Mouse (Mus musculus) urinary bladder, adult 18-20 months (tissue): Measurements from ENCODE around the gene Ppp2ca.

ENCODE experiments used
- DNase-seq, 2 experiments: peaks; one replicate each; pipeline ENCODE4 v3.0.0; 2022; ENCODE audit warnings: low spot score in 2 of 2, mixed read lengths in 2 of 2

The Ppp2ca gene

DNA sequence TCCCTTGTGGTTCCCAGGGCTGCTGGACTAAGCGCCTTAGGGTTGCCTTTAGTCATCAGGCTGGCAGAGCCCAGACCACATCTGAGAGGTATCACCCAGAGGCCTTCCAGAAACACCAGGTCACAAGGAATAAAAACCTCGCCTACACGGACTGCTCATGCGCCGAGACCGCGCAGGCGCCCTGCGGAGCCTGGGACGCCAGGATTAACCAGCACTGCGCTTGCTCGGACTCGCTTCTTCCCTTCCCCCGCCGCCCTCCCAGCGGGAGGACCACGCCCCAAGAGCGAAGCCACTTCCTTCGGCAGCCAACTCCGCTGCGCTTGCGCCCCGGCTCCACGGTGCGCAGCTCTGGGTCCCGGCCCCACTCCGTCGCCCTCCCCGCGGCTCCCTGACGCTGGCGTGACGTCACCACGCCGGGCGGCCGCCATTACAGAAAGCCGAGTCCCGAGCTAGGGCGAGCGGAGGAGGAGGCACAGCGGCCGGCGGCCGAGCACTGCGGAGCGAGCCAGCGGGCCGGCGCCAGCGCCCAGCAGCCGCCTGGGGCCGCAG is at the start of gene Ppp2ca:
Ppp2ca (plus strand) TSS at position 284 of the 549 bp plus-strand sequence.
- DNase-seq = peak; percentile 85 to 99

DNA sequence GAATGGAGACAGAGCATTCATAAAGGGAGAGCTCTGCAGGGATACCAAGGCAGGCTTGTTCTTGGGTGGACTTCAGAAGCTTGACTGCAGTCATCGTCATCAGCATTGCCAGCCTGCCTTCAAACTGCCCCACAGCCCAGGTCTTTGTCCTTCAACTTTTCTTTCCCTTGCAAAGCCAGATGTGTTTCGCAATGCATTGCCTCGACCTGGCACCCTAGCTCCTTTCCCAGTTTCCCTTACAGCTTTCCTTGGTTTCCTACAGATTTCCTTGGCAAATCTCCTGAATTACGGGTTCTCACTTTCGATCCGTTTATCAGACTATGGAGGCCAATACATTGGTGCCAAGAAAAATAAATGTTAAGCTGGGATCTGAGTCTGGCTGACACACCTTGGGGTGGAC is 45.1 kb upstream of the Ppp2ca start:
- DNase-seq = no peak

DNA sequence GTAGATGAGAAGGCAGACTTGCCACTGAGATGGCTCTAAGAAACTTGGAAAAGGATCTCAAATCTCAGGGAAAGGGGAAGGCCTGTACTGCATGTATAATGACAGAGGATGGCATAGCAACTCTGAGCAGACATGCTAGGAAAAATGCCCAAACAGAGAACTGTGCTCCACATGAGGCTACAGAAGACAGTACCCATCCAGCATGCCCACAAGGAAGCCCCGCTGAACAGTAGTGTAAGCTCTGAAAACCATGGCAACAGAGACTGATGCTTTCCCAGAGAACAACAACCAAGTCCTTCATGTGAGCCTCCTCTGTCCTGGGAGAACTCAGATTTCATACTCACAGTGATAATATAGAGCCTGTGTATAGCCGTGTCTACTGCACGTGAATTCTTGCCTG is 43.8 kb upstream of the Ppp2ca start:
- no peak for DNase-seq

DNA sequence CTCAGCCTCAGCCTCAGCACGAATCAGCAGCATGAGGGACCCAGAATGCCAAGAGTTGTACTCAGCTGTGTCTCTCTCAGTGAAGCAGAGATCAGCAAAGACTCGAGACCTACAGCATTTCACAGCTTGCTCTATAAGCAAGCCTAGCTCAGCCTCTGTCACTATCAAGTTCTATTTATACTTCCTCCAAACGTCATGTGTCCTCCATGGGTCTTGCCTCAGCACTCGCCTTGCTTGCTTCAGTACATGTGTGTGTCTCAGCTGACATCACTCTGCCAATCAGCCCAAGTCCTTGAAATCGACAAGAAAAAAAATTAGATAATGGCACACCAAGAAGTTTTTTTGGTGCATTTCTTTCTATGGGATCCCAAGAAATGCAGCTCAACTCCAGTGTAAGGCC is 42.3 kb upstream of the Ppp2ca start:
- no peak for DNase-seq

DNA sequence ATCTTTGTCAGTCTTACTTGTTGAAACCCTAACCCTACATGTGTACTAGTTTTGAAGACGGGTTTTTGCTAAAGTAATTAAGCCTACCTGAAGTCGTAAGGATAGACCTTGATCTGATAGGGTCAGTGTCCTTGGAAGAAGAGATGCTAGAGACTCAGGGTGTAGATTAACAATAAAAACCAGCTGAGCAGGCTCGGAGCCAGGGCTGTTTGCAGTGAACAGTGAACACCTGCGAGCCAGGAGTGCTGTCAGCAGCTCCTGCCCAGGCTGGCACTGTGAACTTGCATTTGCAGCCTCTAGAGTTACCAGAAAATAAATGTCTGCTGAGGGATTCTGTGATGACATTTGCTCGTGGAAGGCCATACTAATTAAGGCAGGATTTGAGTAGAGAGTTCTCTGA is 39.5 kb upstream of the Ppp2ca start:
- no peak for DNase-seq

DNA sequence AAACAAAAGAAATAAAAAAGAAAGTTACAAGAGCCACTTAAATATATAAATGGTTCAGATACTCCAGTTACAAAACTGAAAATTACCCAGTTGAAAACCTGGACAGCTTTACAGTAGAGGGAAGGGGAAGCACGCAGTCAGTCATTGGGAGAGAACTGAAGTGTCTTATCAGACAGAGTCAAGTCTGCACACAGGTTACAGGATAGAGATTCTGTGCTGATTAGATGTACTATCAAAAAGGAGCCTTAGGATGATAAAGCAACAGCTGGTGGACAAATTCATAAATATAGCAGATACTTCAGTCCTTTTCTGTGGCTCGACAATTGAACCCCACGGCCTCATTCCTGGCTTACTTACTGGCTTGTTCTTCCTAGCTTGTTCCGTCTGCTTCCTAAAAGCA is 38.2 kb upstream of the Ppp2ca start:
- no peak for DNase-seq

DNA sequence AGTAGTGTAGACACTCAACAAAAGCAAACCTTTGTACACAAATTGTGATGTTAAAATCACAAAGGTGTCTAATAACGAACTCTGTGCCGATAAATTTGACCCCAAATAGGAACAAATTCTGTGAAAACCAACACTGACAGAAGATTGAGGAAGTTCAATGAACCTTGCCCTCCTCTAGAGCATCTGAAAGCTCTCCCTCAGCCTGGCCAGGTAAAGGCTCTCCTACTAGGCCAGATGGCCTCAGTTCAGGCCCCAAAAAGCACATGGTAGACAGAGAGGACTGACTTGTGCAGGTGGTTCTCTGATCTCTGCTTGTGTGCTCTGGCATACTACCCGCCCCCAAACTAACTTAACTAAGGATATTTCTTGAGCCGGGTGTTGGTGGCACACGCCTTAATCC is 36.1 kb upstream of the Ppp2ca start:
- DNase-seq = no peak

DNA sequence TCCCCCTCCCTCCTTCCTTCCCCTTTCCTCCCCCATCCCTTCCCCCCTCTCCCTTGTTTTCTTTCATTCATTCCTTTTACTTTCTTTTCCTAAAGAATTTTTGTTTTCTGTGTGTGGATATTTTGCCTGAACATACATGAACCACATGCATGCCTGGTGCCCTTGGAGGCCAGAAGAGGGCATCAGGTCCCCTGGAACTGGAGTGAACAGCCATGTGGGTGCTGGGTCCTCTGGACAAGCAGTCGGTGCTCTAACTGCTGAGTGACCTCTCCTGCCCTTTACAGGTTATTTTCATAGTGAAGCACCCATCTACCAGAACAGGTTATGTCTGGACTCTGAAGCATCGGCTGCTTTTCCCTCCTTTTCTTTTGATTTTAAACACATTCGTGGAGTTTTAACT is 34.1 kb upstream of the Ppp2ca start:
- no peak for DNase-seq

DNA sequence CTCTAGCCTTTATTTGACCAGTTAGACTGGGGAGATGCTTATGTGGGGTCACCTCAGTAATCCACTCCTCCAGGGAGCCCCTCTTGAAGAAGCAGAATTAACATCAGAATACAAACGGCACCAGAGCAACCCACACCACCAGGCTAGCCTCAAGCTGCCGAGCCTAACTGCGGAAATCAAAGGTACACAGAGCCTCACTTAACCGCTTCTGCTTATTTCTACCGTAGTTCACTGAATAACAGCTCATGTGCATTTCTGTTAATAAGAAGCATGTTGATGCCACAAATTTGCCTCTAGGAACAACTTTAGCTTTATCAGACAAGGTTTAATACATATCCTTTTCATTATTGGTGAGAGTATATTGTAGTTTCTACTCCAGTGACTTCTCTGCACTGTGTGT is 32.6 kb upstream of the Ppp2ca start:
- no peak for DNase-seq

DNA sequence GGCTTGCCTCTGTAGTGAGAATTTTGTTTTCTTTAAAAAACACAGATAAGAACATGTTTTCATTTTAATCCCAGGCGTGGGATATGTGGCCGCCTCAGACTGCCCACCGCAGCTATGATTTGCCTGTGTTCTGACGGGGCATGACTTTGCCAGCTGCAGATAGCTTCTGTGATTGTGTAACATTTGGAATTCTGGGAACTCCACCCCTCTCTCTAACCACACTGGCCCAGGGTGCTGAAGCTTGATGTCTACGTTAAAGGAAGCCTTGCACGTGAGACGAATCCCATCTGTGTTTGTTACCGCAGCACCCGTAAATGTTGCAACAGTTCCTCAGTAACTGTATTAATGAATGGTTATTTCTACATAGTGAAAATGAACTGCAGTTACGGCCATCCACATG is 26.7 kb upstream of the Ppp2ca start:
- DNase-seq = peak in 1 of 2 experiments; percentile 32

DNA sequence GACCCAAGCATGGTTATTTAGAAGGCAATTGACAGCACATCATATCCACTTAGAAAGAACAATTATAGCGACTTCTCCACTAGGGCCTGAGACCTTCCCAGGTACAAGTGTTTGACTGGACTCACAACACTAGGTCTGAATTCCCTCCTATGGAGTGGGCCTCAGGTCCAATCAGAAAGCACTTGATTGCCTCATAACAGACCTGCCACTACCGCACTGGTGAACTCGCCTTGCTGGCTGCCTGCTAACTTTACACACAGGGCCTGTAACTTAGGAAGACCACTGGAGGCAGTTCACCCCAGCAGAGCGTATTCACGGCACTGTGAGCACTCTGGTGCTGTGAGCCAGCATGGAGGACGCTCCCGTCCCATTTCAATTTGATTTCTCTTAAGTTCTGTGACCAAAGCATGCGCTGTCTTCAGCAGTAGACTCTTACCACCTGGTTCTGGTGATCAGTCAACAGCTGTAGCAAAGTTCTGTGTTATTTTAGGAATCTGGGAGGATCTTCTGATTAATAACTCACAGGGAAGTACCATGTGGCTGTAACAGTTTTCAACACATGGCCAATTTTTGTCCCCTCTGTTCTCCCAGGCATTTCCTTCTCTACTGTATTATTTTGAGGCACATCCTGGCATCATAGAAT is 24.8 kb upstream of the Ppp2ca start:
- no peak for DNase-seq

DNA sequence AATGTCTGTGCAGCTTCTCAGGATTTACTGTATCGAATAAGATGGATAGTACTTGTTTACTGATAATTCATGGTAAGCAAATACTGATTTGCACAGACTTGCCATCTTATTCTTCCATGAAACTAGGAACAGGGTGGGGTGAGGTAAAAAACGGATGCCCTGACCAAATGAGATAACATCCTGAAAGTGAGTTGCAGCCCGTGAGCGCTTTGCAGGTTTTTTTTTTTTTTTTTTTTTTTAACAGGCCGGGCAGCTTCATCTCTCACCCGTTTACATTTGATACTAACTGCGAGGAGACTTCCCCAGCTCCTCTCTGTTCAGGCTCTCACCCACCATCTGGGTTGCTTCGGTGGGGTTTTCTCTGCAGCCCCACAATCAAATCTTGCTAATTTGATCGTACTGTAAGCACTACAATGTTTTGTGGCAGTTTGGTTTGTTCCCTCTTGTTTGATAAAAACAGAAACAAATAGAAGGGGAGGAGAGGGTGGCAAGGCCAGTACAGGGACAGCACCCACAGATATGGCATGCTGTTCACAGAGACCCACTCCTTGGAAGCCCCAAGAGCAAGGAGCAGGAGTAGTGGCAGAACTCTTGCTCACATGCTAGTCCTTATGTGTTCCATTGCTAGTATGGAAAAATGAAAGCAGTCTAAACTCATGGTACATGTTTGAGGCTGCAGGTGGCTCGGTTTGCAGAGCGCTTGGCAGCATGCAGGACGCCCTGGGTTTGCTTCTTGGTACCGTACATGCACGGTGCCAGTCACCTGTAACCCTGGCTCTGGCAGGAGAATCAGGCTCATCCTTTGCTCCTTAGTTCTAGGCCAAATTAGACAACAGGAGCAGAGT is 23.6 kb upstream of the Ppp2ca start:
- DNase-seq = no peak

DNA sequence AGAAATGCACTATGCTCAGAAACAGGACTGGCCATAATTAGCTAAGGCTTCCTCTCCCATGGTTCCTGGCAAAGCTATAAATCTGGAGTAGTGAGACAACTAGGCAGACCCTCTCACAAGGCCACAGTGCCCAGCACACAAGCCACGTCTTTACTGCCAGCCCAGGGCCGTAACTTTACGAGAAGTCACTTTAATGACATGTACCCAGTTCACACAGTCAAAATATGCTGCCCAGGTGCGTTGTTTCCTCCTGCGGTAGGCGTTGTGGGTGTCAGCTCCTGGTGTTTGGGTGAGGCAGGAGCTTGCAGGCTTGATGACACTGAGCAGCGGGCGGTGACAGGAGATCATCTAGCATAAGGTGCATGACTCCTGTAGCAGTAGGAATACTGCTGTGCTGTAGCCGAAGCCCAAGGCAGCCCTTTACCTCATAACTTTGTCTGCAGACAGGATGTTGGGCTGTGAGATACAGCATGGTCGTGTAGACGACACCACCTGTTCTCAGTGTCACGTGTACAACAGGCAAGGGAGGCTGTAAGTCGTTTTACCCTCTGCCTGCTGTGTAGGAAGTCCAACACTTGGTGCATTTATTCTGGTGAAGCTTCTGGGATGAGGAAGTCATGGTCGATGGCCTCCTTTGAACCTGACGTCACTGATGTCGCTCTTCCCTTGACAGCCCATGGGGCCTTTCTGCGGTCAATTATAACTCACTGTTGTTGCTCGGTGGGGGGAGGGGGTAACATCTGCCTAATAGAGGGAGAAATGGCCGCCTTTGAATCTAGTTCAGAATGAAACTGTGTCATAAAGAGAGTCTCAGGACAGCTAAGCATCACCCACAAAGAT is 22.5 kb upstream of the Ppp2ca start:
- no peak for DNase-seq

DNA sequence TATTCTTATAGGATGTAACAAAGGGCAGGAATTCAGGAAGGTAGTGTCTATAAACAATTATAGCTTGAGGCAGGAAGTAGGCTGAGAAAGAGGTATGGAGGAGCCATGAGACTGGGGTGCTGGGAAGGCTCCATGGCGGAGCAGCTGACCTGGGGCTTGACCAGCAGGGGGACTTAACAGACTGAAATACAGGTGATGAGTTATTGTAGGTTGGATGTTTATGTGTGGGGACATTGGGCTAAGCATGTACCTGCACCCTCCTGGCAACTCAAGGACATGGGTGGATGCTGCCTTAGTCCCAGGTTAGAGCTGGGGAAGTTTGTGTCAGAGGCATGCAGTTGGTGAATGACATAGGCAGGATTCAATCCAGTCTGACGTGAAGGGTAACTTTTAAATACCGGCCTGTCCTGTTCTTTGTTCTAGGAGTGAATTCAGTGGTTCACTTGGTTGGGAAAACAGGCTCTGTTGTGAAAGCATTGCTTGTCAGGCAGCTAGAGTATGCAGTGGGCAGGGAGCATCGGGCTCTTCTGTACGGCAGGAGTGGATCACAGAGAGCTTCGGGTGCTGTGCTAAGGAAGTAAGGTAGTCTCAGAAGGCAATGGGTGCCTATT is 21.6 kb upstream of the Ppp2ca start:
- peak in 1 of 2 experiments; percentile 42 for DNase-seq

DNA sequence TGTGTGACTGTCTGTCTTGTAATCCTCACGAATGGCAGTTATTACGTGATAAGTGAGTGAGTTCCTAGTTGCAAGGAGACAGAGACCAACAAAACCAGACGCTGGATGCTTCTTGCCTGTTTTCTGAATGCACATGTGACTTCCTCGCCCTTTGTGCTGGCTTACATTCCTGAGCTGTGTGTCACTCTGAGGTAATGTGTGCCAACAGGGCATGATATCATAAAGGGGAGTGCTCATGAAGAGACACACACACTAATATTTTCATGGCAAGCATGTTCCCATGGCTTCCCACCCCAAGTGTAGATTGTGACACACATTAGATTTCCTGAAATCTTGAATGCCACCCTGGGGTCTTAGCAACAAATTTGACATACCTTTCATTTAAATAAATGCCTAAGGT is 20.5 kb upstream of the Ppp2ca start:
- peak in 1 of 2 experiments; percentile 56 for DNase-seq

DNA sequence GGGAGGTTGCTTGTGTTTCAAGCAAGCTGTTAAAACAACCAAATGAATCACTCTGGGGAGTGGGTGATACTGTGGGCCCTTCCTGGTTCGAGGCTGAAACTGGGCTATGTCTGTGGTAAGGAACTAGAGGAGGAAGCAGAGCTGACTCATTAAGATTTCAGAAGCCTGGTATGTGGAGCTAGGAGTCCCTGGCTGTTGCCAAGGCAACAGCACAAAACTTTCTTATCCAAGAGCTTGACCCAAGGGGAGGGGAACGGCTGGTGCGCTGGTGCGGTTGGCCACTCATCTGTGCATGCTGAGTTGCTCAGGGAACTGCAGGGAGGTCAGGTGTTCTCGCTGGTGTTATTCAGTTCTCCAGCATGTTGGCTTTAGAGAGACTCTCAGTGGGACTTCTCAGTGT is 18.5 kb upstream of the Ppp2ca start:
- DNase-seq = peak in 1 of 2 experiments; percentile 31

DNA sequence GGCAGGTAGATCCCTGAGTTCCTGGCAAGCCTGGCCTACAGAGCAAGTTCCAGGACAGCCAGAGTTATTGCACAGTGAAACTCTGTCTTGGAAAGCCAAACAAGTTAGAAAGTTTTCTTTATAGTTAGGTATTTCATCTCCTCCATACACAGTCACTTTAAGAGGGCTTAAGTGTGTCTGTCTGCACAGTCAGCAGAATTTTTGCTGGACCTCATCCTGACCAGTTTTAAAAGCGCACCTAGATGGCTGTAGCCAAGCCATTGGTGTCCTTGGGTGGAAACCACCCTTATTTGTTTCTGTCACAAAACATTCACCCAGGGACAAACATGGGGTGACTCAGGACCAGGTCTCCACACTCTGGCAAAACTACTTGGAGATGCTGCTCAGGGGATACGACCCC is 17.8 kb upstream of the Ppp2ca start:
- DNase-seq = no peak

DNA sequence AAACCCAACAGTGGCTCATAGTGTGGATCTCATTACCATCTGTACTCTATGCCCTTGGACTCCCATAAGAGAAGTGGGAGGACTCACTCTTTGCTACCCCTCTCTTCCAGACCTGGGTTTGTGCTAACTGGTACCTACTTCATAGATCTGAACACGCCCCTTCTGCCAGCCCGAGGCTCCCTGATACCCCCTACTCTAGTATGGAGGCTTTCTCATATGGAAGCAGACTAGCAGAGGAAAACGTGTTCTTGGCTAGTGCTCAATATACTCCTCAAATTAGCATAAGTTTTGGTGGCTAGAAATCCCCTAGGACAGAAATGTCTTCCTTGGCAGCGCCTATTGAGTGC is 12.7 kb upstream of the Ppp2ca start:
- DNase-seq = no peak

DNA sequence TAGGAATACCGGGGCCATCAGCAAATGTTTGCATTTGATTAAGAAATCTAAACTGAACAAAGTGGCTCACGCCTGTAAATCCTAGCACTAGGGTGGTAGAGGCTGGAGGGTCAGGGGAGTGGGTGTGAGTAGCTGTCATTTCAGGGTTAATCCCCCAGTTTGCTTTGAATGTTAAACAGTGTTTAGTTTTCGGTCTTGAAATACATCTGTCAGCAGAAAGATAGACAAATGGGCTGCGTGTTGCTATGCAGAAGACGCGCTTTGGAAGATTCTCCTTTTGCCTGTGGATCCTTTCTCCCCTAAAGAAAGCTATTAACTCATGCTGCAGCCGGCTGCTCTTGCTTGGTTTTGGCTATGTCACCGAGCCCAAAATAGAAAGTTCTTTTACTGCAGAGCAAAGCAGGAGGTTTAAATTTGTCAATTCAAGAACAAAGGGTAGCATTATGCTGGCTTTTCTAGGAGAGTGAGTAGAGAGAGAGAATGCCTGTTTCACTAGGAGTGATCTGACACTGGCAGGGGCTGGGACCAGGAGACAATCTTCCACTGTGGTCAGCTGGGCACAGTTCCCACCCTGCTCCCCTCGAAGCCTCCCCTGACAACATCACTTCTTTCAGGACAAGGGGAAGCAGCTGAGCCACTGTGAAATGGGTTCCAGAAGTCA is 12.1 kb upstream of the Ppp2ca start:
- no peak for DNase-seq

DNA sequence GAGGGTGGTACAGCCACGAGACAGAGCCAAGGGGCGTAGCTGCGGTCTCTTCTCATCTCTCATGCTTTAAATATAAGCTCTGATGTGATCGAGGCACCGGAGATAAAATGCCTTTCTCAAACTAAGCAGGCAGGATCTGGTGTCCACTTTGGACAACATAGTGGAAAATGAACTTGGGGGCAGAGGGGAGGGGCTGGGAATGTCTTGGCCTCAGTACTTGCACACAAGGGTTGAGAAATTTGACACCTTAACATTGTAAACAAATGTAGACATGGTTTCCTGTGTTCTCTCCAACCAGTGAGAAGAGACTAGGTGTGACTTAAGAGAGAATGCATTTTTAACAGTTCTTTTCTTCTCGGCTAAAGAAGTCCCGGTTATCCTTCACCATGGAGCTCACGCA is 9.2 kb upstream of the Ppp2ca start:
- no peak for DNase-seq

DNA sequence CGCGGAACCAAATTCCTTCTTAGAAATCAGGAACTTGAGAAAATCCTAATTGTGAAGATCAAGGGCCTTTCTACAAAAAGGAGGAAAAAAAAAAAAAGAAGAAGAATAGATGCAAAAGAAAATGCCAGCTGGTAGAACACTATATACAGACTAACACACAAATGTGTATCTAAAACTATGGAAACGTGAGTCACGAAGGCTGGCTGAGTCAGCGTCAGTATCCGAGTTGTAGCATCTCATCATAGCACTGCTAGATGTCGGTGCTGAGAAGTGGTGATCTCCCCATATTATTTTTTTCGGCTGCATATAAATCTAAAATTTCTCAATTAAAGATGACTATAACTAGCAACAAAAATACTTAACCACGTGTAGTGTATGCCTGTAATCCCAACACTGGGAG is 7.2 kb upstream of the Ppp2ca start:
- DNase-seq = no peak
